Mouse (Mus musculus) left cerebral cortex, adult 9 months (tissue): Measurements from ENCODE around the gene Fancg.
"Not testable (repeated sequence)": the region's sequence is repeated elsewhere in the genome, so short reads cannot be mapped to it uniquely, and the experiment has no call there.

Source experiments
- DNase-seq, 2 experiments: peaks; one replicate each; pipeline ENCODE4 v3.0.0; 2022; ENCODE audit warnings: low spot score in 2 of 2

The Fancg gene

GRCm38 (mm10) chr4:42999451-43000140 is 10.7 kb downstream of the Fancg start:
- peak in 1 of 2 experiments; percentile 65 for DNase-seq

GRCm38 (mm10) chr4:42998022-42998421 is 12.3 kb downstream of the Fancg start:
- no peak for DNase-seq

- no peak for DNase-seq
These were observed 22.0 kb downstream of the Fancg start for GRCm38 (mm10) chr4:42988296-42988695.

- not testable (repeated sequence) for DNase-seq
These were observed 29.8 kb downstream of the Fancg start for GRCm38 (mm10) chr4:42980467-42980866.

GRCm38 (mm10) chr4:42978062-42978461 is 32.2 kb downstream of the Fancg start:
- no peak for DNase-seq

- no peak for DNase-seq
These were observed 36.4 kb downstream of the Fancg start for GRCm38 (mm10) chr4:42973868-42974267.

DNA sequence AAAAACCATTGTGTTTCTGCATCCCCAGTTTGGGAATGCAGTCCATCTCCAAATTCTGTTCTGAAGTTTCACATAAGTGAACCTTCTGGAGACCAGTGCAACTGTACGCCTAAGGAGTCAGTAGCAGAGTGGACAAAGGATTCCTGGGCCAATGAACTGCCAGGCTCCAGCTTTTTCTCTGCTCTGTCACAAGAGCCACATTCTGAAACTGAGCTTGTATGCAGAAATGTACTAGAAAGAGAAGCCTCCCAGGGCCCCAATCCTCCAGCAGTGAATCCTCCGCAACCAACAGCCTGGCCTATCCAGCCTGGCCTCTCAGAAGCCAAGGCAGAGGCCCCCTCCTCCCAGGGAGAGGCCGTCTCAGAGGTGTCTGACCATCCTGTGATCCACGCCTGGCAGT is 37.4 kb downstream of the Fancg start:
- DNase-seq = no peak

GRCm38 (mm10) chr4:42969304-42969703 is 41.0 kb downstream of the Fancg start, which contains the start of gene 1700022I11Rik:
TSS of gene 1700022I11Rik (plus strand) at chr4:42969604.
- no peak for DNase-seq

DNA sequence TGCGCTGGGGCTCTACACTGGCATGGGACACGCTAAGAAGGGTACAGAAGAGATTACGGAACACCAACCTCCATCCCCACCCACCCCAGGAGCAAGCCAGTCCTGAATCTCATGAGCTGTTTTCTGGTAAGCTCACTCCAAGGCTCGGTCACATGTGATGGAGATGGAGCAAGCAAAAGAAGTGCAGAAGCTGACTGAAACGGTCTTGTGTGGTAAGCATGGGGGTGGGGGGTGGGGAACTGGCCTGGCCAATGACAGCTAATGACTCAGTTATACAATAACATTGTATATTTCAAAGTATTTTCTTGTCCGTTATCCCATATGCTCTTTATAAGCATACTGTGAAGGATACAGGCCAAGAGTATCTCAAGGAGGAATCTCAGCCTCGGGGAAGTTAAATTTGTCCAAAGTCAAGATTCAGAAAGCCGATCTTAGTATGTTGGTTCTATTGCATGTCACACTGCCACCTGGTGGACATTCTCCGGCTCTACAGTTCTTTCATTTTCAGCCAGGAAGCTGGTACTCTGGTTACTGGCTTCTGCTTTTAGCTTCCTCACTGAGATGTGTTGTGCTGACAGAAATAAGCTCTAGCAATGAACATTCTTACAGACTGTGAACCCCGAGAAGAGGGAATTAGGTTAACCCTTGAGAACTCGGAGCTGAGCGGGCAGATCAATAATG is 45.1 kb downstream of the Fancg start:
- peak in 1 of 2 experiments; percentile 72 for DNase-seq

- DNase-seq = no peak
These were observed 46.8 kb downstream of the Fancg start for GRCm38 (mm10) chr4:42963480-42963879.

- peak in 1 of 2 experiments; percentile 79 for DNase-seq
These were observed 48.7 kb downstream of the Fancg start for GRCm38 (mm10) chr4:42961592-42961991.

DNA sequence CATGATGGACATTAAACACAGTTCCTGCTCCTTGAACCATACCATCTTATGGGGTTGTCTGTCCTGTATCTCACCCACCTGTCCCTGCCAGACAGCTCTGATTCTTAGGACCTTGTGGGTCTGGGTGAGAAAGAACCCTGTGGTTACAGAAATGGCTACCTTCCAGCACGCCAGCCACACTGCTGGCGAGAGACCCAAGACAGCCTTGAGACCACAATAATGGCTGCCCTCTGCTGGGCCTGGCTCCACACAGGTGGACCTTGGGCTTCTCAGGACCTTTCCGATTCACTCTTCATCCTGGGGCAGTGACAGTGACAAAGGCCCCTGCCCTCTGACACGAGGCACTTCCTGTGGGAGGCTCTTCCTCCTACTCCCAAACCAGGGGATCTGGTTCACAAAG is 50.9 kb downstream of the Fancg start:
- no peak for DNase-seq

- DNase-seq = no peak
These were observed 51.4 kb downstream of the Fancg start for GRCm38 (mm10) chr4:42958942-42959341.

DNA sequence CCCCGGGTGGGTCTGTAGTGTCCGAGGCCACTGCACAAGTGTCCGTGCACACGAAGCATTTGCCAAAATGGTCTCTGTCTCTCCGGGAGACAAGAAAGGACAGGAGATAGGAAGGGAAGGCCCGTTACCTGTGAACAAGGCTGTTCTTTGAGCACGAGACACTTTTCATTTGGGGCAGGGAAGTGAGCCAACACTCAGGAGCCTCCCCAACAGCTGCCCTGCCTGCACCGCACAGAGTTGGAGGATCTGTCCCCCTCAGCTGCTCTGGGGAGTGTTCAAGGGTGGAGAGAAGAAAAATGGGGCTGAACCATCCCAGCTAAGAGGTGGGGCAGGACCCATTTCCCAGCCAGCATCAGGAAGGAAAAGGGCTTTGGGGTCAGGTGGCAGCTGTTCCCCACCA is 52.3 kb downstream of the Fancg start:
- no peak for DNase-seq

DNA sequence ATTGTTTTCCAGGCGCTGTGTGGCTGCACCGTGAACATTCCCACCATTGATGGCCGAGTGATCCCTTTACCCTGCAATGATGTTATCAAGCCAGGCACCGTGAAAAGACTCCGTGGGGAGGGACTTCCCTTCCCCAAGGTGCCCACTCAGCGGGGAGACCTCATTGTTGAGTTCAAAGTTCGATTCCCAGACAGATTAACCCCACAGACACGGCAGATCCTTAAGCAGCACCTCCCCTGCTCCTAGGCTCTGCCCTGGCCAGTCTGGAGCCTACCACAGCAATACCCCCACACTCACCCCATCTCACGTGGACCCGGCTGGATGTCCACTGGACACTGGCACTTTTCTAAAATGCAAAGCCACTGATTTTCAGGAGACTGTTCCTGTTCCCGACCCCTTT is 53.0 kb downstream of the Fancg start:
- no peak for DNase-seq

DNA sequence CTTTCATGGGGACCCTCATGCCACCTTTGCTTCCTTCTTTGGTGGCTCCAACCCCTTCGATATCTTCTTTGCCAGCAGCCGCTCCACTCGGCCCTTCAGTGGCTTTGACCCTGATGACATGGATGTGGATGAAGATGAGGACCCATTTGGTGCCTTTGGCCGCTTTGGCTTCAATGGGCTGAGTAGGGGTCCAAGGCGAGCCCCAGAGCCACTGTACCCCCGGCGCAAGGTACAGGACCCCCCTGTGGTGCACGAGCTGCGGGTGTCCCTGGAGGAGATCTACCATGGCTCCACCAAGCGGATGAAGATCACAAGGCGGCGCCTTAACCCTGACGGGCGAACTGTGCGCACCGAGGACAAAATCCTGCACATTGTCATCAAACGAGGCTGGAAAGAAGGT is 53.7 kb downstream of the Fancg start:
- no peak for DNase-seq

GRCm38 (mm10) chr4:42955200-42955599 is 55.1 kb downstream of the Fancg start:
- no peak for DNase-seq

DNA sequence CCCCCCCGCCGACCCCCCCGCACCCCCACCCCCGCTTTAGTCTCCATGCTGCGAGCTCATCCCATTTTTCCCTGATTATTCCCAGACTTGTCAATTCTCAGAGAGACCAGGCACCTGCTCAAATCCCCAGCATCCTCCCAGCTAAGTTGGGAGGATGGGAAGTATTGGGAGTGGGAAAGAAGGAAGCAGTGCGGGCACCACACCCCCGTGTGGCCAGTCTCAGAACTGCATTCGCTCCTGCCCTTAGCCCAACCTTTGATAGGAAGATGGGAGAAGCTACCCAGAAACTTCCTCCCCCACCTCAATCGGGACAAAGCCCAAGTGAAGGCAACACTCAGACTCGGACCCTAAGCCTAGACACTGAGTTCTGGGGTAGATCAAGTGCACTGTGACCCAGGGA is 56.0 kb downstream of the Fancg start:
- peak in 1 of 2 experiments; percentile 88 for DNase-seq

DNA sequence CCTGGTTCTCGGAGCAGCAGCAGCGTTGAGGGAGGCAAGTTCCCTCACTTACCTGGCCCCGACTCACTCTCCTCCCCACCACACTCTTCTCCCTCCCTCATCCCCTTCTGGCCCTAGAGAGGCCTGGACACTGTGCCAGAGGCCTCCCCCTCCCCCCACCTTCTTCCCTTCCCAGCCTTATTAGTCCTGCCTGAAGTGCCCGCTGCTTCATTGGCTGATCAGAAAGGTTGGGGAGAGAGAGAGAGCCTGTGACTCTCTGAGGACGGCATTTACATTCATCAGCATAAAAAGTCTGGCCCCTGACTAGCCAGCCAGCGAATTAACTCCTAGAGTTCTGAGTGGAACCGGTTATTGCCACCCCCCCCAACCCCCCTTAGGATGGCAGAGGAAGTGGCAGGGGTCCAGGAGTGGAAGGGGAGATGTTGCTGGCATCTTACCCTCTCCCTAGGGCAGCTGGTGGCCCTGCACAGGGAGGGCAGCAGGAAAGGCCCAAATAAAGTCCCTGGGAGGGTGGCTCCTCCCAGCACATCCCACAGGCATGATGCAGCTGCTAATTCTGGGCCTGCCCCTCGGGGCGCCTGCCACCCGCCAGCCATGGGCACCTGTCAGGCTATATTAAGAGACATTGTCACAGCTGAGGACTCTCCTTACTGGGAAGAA is 56.7 kb downstream of the Fancg start:
- peak in 1 of 2 experiments; percentile 50 for DNase-seq

DNA sequence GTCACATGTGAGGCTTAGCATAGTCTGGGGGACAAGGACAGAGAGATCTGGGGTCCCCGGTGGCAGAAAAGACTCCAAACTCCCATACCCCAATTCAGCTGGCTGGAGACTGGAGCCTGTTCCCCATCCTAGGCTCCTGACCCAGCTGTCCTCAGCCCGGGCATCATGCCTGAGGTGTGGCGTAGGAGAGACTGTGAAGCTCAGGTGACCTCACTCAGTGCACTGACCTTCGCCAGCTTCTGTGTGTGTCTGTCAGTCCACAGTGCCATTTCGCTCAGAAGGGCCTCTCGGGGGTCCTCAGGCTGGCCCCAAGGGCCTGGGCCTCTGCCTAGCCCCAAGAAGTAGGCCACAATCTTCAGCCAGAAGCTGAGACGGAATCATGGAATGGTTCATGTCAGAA is 57.7 kb downstream of the Fancg start:
- no peak for DNase-seq
